Mouse (Mus musculus): ENCODE results near the gene Olfr487. TPM values are rescaled to one million over a fixed set of nuclear protein-coding genes. Genes with fewer than 3 reads are reported as not detected.
"Not testable (repeated sequence)": the region's sequence is repeated elsewhere in the genome, so short reads cannot be mapped to it uniquely, and the experiment has no call there.

Olfr487 gene
- total RNA-seq (2021) = not detected
- long read RNA-seq, experiment 1 = 0 reads
- long read RNA-seq, experiment 2 = 0 reads

DNA sequence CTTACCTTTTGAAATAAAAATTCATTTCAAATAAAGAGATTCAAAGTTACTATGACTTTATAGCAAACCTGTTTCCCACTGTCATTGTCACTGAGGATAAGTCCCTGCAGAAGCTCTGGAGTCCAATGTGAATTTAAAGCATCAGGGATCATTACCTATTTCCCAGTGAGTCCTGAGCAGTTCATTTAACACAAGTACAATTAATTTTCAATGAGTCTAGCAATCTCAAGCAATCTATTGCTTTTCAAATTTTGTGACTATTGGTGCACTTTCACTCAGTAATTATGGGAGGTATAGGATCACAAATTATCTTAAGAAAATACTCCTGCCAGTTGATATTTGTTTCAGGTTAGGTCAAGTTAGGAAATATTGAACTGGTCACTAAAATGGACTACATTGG lies at the start of gene Olfr487:
Gene Olfr487, minus strand, starts transcription at position 101 of the 400 bp plus-strand sequence.
- not testable (repeated sequence) for DNase-seq (ENCODE audit: low spot score in 2 of 2)

DNA sequence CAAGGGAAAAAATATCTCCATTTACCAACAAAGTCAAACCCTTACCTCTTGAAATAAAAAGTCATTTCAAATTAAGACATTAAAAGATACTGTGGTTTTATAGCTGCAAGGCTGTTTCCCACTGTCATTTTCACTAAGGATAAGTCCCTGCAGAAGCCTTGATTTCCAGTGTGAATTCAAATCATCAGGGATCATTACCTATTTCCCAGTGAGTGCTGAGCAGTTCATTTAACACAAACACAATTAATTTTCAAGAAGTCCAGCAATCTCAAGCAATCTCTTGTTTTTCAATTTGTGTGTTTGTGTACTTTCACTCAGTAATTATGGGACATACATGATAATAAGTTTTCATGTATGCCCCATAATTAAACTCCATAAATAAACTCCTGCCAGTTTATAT lies 43.8 kb upstream of the Olfr487 start, which contains the start of gene Olfr488:
Gene Olfr488, minus strand, starts transcription at position 101 of the 400 bp plus-strand sequence.
- no peak for DNase-seq (ENCODE audit: low spot score in 2 of 2)

DNA sequence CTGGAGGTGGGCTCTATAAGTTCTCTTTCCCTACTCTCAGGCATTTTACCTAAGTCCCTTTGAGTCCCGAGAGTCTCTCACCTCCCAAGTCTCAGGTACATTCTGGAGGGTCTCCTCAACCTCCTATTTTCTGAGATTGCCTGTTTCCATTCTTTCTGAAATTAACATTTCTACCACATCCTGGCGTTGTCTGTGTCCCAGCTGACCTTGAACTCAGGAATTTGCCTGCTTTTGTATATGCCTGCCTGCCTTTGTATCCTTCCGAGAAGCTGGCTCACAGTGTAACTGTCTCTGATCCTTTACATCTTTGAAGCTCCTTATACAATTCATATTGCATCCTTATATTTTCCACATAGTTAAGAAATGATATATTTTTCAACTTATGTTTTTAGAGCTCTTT lies 19.1 kb upstream of the Olfr487 start:
- no peak for DNase-seq (ENCODE audit: low spot score in 2 of 2)

DNA sequence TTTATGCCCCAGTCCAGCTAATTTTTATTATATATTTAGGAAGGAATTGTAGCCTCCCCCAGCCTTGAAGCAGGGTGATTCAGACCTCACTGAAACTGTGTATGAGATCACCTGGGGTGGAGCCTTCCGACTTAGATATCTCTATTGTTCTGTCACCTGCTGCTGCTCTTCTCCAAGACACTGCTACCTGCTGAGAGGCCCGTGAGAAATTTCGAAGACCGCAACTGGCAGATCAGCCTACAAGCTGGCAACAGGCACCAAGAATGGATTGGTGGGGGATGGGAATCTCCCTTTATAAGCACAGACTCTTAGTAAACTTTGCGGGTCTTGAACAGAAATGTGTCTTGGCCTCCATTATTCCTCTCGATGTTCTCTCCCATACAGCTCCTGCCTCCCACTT lies 17.5 kb downstream of the Olfr487 start:
- no peak for DNase-seq (ENCODE audit: low spot score in 2 of 2)

DNA sequence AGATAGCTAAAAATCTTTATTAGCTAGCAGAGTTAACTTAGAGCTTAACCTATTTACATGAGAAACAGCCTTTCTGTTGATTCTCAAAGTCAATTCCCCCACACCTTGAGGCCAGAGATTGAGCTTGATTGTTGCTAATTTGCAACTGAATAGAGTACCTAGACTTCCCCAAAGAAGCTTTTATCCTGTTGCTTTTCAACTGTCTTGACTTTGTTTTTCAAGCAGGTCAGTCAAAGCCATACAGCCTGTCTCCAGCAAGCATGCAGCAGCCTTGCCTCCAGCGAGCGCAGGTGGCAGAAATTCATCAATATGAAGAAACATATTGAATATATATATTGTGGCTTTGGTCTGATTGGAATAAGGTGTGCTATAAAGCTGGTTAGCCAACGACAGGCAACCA lies 18.1 kb downstream of the Olfr487 start:
- not testable (repeated sequence) for DNase-seq (ENCODE audit: low spot score in 2 of 2)

DNA sequence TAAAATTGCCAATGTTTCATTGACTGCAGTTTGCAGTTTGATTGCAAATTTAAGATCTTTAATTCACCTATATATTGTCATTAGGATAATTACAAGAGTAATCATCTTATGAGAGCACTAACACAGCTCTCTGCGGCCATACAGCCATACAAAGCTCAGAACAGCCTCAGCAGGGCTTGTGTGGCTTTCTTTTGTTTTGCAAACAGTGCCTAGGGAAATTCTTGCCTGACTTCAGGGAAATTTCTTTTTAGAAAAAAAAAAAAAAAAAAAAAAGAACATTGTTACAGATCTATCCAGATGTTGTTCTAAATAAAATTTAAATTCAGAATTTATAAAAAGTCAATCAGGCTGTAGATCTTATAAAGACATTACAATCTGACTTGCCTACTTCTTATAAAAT lies 21.7 kb downstream of the Olfr487 start:
- not testable (repeated sequence) for DNase-seq (ENCODE audit: low spot score in 2 of 2)

DNA sequence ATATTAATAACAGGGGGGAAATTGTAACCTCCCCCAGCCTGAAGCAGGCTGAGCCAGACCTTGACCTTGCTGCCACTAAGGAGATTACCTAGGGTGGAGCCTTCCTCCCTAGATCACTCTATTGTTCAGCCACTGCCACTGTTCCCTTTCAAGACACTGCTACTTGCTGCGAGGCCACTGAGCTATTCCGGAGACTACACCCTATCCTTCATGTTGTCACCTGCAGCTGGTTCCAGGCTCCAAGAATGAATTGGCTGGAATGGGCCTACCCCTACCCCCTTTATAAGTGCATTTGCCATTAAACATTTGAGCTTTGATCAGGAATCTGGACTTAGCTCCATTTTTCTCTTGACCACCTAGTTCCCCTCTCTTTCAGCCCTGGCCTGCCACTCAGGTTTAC lies 23.2 kb downstream of the Olfr487 start:
- not testable (repeated sequence) for DNase-seq (ENCODE audit: low spot score in 2 of 2)

DNA sequence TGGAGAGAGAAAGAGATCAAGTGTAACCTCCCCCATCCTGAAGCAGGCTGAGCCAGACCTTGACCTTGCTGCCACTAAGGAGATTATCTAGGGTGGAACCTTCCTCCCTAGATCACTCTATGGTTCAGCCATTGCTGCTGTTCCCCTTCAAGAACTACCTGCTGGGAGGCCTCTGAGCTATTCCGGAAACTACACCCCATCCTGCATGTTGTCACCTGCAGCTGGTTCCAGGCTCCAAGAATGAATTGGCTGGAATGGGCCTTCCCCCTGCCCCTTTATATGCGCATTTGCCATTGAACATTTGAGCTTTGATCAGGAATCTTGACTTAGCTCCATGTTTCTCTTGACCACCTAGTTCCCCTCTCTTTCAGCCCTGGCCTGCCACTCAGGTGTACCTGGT lies 29.2 kb downstream of the Olfr487 start:
- not testable (repeated sequence) for DNase-seq (ENCODE audit: low spot score in 2 of 2)

DNA sequence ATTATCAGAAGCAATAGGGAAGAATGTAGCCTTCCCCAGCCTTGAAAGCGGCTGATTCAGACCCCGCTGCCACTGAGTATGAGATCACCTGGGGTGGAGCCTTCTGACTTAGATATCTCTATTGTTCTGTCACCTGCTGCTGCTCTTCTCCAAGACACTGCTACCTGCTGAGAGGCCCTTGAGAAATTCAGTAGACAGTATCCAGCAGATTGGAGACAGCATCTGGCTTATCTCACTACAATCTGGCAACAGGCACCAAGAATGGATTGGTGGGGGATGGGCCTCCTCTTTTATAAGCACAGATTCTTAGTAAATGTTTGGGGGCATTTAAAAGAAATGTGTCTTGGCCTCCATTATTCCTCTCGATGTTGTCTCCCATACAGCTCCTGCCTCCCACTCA lies 30.0 kb downstream of the Olfr487 start:
- not testable (repeated sequence) for DNase-seq (ENCODE audit: low spot score in 2 of 2)

DNA sequence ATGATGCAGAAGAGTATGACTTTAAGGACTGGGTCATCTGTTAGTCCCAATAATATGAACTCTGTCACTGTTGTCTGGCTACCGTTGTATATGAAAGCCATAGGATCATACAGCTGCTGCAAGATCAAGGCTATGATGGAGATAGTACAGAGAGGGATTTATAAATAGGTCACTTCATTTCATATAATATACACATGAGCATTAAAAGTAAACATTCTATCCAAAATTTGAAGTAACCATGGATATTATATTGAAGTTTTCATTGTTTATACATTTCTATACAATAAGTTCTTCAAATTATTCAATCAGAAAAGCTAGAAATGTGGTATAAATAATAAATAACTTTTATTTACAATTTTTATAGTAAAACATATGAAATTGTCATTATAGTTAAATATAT lies 41.8 kb downstream of the Olfr487 start, which contains the start of gene Olfr486:
Gene Olfr486, minus strand, starts transcription at position 101 of the 400 bp plus-strand sequence.
- not testable (repeated sequence) for DNase-seq (ENCODE audit: low spot score in 2 of 2)

DNA sequence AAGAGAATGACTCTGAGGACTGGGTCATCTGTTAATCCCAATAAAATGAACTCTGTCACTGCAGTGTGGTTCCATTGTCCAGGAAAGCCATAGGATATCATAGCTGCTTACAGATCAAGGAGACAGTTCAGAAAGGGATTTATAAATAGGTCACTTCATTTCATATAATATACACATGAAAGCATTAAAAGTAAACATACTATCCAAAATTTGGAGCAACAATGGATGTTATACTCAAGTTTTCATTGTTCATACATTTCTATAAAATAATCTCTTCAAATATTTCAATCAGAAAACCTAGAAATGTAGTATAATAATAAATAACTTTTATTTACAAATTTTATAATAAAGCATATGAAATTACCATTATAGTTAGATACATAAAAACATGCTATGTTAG lies 54.7 kb downstream of the Olfr487 start, which contains the start of gene Olfr485:
Gene Olfr485, minus strand, starts transcription at position 101 of the 400 bp plus-strand sequence.
- no peak for DNase-seq (ENCODE audit: low spot score in 2 of 2)

Other genes starting within 250 kb of the Olfr487 start
- not detected for gene Olfr476, start 249.8 kb downstream of the Olfr487 start, total RNA-seq (2021)
- not detected for gene Olfr477, start 227.9 kb downstream of the Olfr487 start, total RNA-seq (2021)
- not detected for gene Olfr478, start 180.6 kb downstream of the Olfr487 start, total RNA-seq (2021)
- gene Olfr479, start 163.9 kb downstream of the Olfr487 start, total RNA-seq (2021) = not detected
- gene Olfr480, start 147.3 kb downstream of the Olfr487 start, total RNA-seq (2021) = not detected
- gene Olfr481, start 134.8 kb downstream of the Olfr487 start, total RNA-seq (2021) = not detected
- 1 to 10 TPM; 2.4 to 2.6 TPM for gene Olfr482, start 117.0 kb downstream of the Olfr487 start, total RNA-seq (2021)
- gene Olfr483, start 113.8 kb downstream of the Olfr487 start, total RNA-seq (2021) = not detected
- not detected for gene Olfr484, start 87.2 kb downstream of the Olfr487 start, total RNA-seq (2021)
- gene Olfr485, start 54.8 kb downstream of the Olfr487 start, total RNA-seq (2021) = not detected
- gene Olfr486, start 41.9 kb downstream of the Olfr487 start, total RNA-seq (2021) = not detected
- not detected for gene Olfr488, start 43.7 kb upstream of the Olfr487 start, total RNA-seq (2021)
- gene Olfr490, start 74.3 kb upstream of the Olfr487 start, total RNA-seq (2021) = not detected
- not detected for gene Olfr491, start 98.8 kb upstream of the Olfr487 start, total RNA-seq (2021)
- gene Olfr492, start 109.0 kb upstream of the Olfr487 start, total RNA-seq (2021) = not detected
- not detected for gene Olfr493, start 132.3 kb upstream of the Olfr487 start, total RNA-seq (2021)
- gene Olfr494, start 150.7 kb upstream of the Olfr487 start, total RNA-seq (2021) = not detected
- gene Olfr495, start 178.5 kb upstream of the Olfr487 start, total RNA-seq (2021) = not detected
- not detected for gene Olfr497, start 205.8 kb upstream of the Olfr487 start, total RNA-seq (2021)